Mouse (Mus musculus): ENCODE measurements at regions not wholly inside any gene's neighbourhood (a gene's known extent, or its start where the extent isn't known, plus 50 kb on each side); places are given as distances from the start of the nearest gene placed in this dataset.
"Not testable (repeated sequence)": the region's sequence is repeated elsewhere in the genome, so short reads cannot be mapped to it uniquely, and the experiment has no call there.

- DNase-seq (ENCODE audit: low read depth, low spot score): not testable (repeated sequence)
These were observed 155.4 kb downstream of the Enc1 start for GRCm38 (mm10) chr13:97396286-97396685.

GRCm38 (mm10) chr13:97394756-97395454 lies 154.0 kb downstream of the Enc1 start:
- no peak for DNase-seq (ENCODE audit: low read depth, low spot score)

- no peak for DNase-seq (ENCODE audit: low read depth, low spot score)
These were observed 153.2 kb downstream of the Enc1 start for GRCm38 (mm10) chr13:97394071-97394470.

GRCm38 (mm10) chr13:97393456-97393855 lies 152.6 kb downstream of the Enc1 start:
- DNase-seq (ENCODE audit: low read depth, low spot score): no peak

- DNase-seq (ENCODE audit: low read depth, low spot score): peak; percentile 59
These were observed 149.6 kb downstream of the Enc1 start for GRCm38 (mm10) chr13:97390449-97390930.

- DNase-seq (ENCODE audit: low read depth, low spot score): no peak
These were observed 148.1 kb downstream of the Enc1 start for GRCm38 (mm10) chr13:97388851-97389479.

GRCm38 (mm10) chr13:97386511-97386910 lies 145.6 kb downstream of the Enc1 start:
- DNase-seq (ENCODE audit: low read depth, low spot score): no peak

- DNase-seq (ENCODE audit: low read depth, low spot score): no peak
These were observed 144.6 kb downstream of the Enc1 start for GRCm38 (mm10) chr13:97385531-97385930.

GRCm38 (mm10) chr13:97384091-97384777 lies 143.3 kb downstream of the Enc1 start:
- no peak for DNase-seq (ENCODE audit: low read depth, low spot score)

GRCm38 (mm10) chr13:97383351-97383750 lies 142.4 kb downstream of the Enc1 start:
- DNase-seq (ENCODE audit: low read depth, low spot score): no peak

GRCm38 (mm10) chr13:97380366-97380765 lies 139.5 kb downstream of the Enc1 start:
- DNase-seq (ENCODE audit: low read depth, low spot score): no peak

- DNase-seq (ENCODE audit: low read depth, low spot score): no peak
These were observed 135.3 kb downstream of the Enc1 start for GRCm38 (mm10) chr13:97376232-97376523.

GRCm38 (mm10) chr13:97375501-97376231 lies 134.8 kb downstream of the Enc1 start:
- DNase-seq (ENCODE audit: low read depth, low spot score): no peak

GRCm38 (mm10) chr13:97372348-97372747 lies 131.4 kb downstream of the Enc1 start:
- peak; percentile 55 for DNase-seq (ENCODE audit: low read depth, low spot score)

- DNase-seq (ENCODE audit: low read depth, low spot score): no peak
These were observed 130.3 kb downstream of the Enc1 start for GRCm38 (mm10) chr13:97371200-97371599.

- no peak for DNase-seq (ENCODE audit: low read depth, low spot score)
These were observed 125.8 kb downstream of the Enc1 start for GRCm38 (mm10) chr13:97366723-97367122.

- DNase-seq (ENCODE audit: low read depth, low spot score): no peak
These were observed 124.8 kb downstream of the Enc1 start for GRCm38 (mm10) chr13:97365557-97366244.

GRCm38 (mm10) chr13:97365004-97365403 lies 124.1 kb downstream of the Enc1 start:
- no peak for DNase-seq (ENCODE audit: low read depth, low spot score)

GRCm38 (mm10) chr13:97363765-97364164 lies 122.9 kb downstream of the Enc1 start:
- DNase-seq (ENCODE audit: low read depth, low spot score): no peak

GRCm38 (mm10) chr13:97363214-97363613 lies 122.3 kb downstream of the Enc1 start:
- no peak for DNase-seq (ENCODE audit: low read depth, low spot score)

GRCm38 (mm10) chr13:97360551-97360950 lies 119.6 kb downstream of the Enc1 start:
- no peak for DNase-seq (ENCODE audit: low read depth, low spot score)

Data from ES-CJ7 (cell line).